Mouse (Mus musculus) lung, embryonic 16.5 days (tissue): ENCODE measurements around the gene Vash1. TPM values are rescaled to one million over a fixed set of nuclear protein-coding genes. Genes with fewer than 3 reads are reported as not detected.

ENCODE experiments used
- ATAC-seq: fragments of 200-750 bp; cut with Nextera tagmentation; 2 replicates; pipeline ENCODE4 v1.8.0; 2017; ENCODE audit warnings: low read depth, mild to moderate bottlenecking, moderate library complexity
- H3K27ac ChIP-seq: fragments of 300-500 bp; sonication (generic); 2 replicates; pipeline ENCODE4 v1.5.1; 2014; ENCODE audit warnings: mild to moderate bottlenecking, control low read depth, low read length
- H3K27me3 ChIP-seq: fragments of 300-500 bp; sonication (generic); 2 replicates; pipeline ENCODE4 v1.6.1; 2014; ENCODE audit warnings: low read depth, low read length, mixed read lengths; ENCODE audit not compliant: control insufficient read depth, insufficient read depth
- H3K36me3 ChIP-seq: fragments of 300-500 bp; sonication (generic); 2 replicates; pipeline ENCODE4 v1.6.1; 2014; ENCODE audit warnings: low read length; ENCODE audit not compliant: control insufficient read depth, insufficient read depth
- H3K4me1 ChIP-seq: fragments of 300-500 bp; sonication (generic); replicated peaks from 2 replicates; pipeline ENCODE4 v1.6.1; 2014; ENCODE audit warnings: low read length, mixed read lengths; ENCODE audit not compliant: control insufficient read depth, insufficient read depth
- H3K4me2 ChIP-seq: fragments of 300-500 bp; sonication (generic); 2 replicates; pipeline ENCODE4 v1.6.1; 2014; ENCODE audit warnings: low read depth, low read length, control low read depth
- H3K4me3 ChIP-seq: fragments of 300-500 bp; sonication (generic); 2 replicates; pipeline ENCODE4 v1.5.1; 2014; ENCODE audit warnings: mild to moderate bottlenecking, low read length, control low read depth
- H3K9ac ChIP-seq: fragments of 300-500 bp; sonication (generic); 2 replicates; pipeline ENCODE4 v1.6.1; 2014; ENCODE audit warnings: low read length, control low read depth
- H3K9me3 ChIP-seq: fragments of 300-500 bp; sonication (generic); 2 replicates; pipeline ENCODE4 v1.6.1; 2016; ENCODE audit warnings: low read length; ENCODE audit not compliant: control insufficient read depth
- WGBS: fragments of 180-500 bp; shearing (Covaris S2); extraction: QIAGEN DNeasy Blood & Tissue Kit; methylation state at CpG from one replicate; pipeline ENCODE4 v1.1.7; 2014; 5-methylcytosine and 5-hydroxymethylcytosine counted together
- polyA plus RNA-seq: library from polyadenylated mRNA; unstranded; fragments of >200 nt; fragmentation: Nextera tagmentation; extraction: Ambion mirVana; gene quantifications from 2 replicates; pipeline ENCODE4 v1.2.1, GENCODE M21; 2015

The Vash1 gene
- polyA plus RNA-seq: 9.7 and 10.0 TPM in 2 replicates

DNA sequence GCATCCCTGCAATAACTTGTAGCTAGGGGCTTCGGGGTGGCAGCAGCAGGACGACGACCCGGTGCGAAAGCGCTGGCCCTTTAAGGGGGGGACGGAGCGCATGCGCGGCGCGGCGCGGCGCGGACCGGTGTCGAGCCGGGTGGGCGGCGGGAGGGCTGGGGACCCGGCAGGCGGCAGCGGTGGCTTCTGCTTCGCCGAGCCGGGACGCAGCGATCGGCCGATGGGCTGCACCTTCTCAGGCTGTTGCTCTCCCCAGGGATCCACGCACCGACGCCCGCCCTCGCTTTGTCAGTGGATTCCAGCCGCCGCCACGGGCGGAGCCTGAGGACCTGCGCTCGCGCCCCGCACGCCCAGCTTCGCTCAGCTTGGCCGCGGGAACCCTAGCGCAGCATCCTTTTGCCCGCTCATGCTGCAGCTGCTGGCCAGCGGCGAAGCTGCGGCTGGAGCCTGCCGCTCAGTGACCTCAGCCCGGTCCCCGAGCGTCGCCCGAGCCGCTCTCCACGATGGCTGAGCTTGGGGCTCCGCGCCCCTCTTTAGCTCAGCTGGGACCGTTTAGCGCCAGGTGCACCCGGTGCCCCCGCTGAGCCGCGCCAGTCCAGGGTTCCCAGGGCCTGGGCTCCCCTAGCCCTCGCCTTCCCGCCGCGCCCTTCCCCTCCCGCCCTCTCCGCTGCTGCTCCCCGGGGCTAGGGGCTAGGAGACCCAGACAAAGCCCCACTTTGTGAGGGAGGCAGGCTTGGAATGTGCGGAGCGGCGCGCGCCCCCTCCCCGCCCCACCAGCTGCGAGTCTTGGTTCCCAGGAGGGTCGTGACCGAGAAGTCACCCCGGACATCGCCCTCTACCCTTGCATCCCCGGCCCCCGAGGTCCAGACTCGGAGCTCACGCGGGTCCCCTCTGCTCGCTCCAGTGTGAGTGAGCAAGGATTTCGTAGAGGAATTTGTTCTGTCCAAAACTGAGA lies at the start of gene Vash1:
TSS of gene Vash1 (plus strand) at position 110 of the 955 bp plus-strand sequence.
- Histone ChIP-seq H3K4me3 (peak within 1 kb of the TSS; percentile 84), H3K36me3 (no peaks in the 10 kb centered on the region), H3K4me2 (peak within 1 kb of the TSS; percentile 100), H3K9me3 (no peaks in the 10 kb centered on the region), H3K27me3 (no peaks in the 10 kb centered on the region), H3K27ac (peak within 1 kb of the TSS; percentile 55), H3K4me1 (no peaks in the 10 kb centered on the region; the same call in none of the 2 replicates), H3K9ac (peak within 1 kb of the TSS; percentile 78)
- under 1% methylated on average over 85 of the region's 94 CpGs for WGBS
- ATAC-seq: peak; percentile 79

DNA sequence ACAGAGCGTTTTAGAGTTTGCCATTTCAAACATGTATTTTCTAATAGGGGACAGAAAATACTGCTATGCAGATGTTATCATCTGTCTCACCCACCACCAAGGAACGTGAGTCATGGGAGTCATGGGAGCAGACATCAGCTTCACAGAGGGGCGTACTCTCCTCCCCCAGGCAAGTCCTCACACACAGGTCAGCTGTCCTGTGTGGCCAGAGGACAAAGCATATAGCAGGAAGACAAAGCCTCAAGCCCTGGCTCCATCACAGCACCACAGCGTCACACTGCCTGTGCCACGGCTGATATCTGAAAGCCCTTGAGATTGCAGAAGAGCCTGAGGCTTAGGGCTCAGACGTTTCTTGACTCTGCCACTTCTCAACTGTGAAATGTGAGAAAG lies 49.7 kb upstream of the Vash1 start:
- Histone ChIP-seq H3K9me3 (no peaks in the 10 kb centered on the region), H3K27ac (peak overlapping the region; percentile 73), H3K4me1 (peaks cover 17% of the 10 kb centered on the region), H3K9ac (no peak overlapping the region), H3K27me3 (no peaks in the 10 kb centered on the region), H3K36me3 (no peaks in the 10 kb centered on the region), H3K4me3 (no peak overlapping the region), H3K4me2 (no peak overlapping the region)
- peak; percentile 79 for ATAC-seq
- 10% methylated on average over 6 of the region's 6 CpGs for WGBS

DNA sequence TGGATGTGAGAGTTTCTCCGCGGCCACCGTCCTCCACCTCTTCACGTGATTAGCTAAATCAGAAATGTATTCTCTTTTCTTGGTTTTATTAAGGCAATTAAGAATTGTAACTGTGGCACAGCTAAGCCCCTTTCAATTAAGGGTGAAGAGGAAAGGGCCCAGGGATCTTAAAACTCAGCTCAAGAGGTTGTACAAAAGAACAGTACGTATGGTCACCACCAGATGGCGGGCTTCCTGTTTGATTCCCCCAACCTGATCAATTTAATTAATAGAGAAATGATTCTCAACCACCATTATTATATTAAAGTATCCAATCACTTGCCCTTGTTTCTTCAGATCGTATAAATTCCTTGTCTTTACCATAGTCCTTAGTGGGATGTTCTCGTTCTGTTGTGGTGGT lies 36.7 kb upstream of the Vash1 start:
- H3K9ac ChIP-seq: no peak overlapping the region
- 41% methylated on average over 8 of the region's 8 CpGs for WGBS
- ATAC-seq: no peak

DNA sequence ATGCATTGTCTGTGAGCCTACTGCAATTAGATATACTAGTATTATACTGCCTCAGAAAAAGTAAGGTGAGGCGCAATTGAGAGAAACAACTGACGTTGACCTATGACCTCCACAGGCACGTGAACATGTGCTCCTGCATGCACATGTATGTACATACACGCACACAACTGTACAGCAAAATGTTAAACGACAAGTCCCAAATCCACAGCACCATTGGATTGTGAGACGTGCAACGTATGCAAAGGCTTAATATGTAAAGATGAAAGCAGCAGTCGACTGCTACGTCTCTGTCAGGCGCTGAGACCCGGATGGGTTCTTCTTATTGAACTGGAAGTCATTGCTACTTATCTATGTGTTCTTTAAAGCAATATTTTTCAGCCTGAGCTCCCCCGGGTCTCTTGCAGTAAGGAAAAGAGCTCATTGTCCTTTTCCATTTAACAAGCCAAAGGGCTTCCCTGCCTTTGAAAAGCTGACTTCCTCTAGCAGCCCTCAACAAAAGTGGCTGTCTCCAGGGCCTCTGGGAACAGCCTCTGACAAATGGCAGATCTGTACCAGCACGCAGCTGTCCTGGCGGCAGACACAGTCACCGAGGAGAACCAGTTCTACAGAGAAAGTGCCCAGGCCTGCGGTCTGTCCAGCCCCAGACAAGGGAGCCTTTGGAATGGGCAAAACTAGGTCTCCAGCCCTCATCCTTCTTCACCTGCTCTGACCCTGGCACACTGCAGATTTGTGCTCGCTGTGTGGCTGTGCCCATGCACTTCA lies 33.8 kb upstream of the Vash1 start:
- ATAC-seq: no peak
- H3K4me1 ChIP-seq: no peaks in the 10 kb centered on the region
- no peaks in the 10 kb centered on the region for H3K9me3 ChIP-seq
- H3K4me3 ChIP-seq: no peak overlapping the region
- no peak overlapping the region for H3K4me2 ChIP-seq
- no peaks in the 10 kb centered on the region for H3K36me3 ChIP-seq
- no peak overlapping the region for H3K9ac ChIP-seq
- no peak overlapping the region for H3K27ac ChIP-seq
- 68% methylated on average over 17 of the region's 17 CpGs for WGBS
- H3K27me3 ChIP-seq: no peaks in the 10 kb centered on the region

More for the DNA sequence above, 36.7 kb upstream of the Vash1 start:
- Histone ChIP-seq H3K27me3 (no peaks in the 10 kb centered on the region), H3K4me1 (no peaks in the 10 kb centered on the region), H3K27ac (no peak overlapping the region), H3K9me3 (no peaks in the 10 kb centered on the region), H3K4me3 (no peak overlapping the region), H3K4me2 (no peak overlapping the region), H3K36me3 (no peaks in the 10 kb centered on the region)

DNA sequence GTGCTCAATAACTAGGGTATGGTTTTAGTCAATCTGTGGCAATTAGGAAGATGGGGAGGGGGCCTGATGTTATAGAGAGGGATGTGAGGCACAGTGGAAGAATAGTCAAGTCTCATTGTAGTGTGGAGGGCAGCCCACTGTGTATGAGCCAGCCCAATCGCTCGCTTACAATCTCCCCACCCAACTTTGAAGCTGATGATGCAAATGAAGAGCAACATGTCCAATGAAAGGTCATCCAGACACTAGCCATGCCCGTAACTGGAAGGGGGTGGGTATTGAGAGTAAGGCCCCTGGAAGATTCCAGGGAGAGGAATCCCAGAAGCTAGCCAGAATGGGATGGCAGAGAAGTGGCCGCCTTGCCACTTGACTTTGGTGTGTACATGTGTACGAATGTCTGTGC lies 33.0 kb upstream of the Vash1 start:
- 82% methylated on average over 5 of the region's 5 CpGs for WGBS
- H3K9ac ChIP-seq: no peak overlapping the region
- H3K4me2 ChIP-seq: no peak overlapping the region
- H3K27ac ChIP-seq: no peak overlapping the region
- no peaks in the 10 kb centered on the region for H3K36me3 ChIP-seq
- H3K4me1 ChIP-seq: no peaks in the 10 kb centered on the region
- no peaks in the 10 kb centered on the region for H3K27me3 ChIP-seq
- no peaks in the 10 kb centered on the region for H3K9me3 ChIP-seq
- no peak for ATAC-seq
- no peak overlapping the region for H3K4me3 ChIP-seq

DNA sequence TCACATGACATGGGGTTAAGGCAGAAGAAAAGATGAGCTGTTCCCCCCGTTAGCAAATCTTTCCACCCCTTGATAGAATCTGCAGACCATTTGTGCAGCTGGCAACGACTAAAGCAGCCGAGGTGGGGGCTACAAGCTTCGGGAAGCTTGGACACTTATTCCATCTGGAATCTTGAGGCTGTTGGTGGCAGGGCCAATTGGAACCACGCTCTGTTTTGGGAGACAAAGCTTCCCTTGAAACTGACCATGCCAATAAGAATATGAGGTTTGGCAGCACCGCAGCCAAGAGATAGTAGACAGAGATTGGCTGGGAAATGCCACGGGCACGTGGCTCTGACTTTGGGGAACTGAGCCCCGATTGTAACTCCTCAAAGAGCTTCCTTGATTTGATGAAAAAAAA lies 31.7 kb upstream of the Vash1 start:
- H3K4me2 ChIP-seq: no peak overlapping the region
- ATAC-seq: no peak
- H3K9ac ChIP-seq: no peak overlapping the region
- no peaks in the 10 kb centered on the region for H3K36me3 ChIP-seq
- no peak overlapping the region for H3K27ac ChIP-seq
- 56% methylated on average over 9 of the region's 9 CpGs for WGBS
- H3K9me3 ChIP-seq: no peaks in the 10 kb centered on the region
- no peak overlapping the region for H3K4me3 ChIP-seq
- peaks cover 2% of the 10 kb centered on the region; the same call in 1 of the 2 replicates for H3K4me1 ChIP-seq
- H3K27me3 ChIP-seq: no peaks in the 10 kb centered on the region

DNA sequence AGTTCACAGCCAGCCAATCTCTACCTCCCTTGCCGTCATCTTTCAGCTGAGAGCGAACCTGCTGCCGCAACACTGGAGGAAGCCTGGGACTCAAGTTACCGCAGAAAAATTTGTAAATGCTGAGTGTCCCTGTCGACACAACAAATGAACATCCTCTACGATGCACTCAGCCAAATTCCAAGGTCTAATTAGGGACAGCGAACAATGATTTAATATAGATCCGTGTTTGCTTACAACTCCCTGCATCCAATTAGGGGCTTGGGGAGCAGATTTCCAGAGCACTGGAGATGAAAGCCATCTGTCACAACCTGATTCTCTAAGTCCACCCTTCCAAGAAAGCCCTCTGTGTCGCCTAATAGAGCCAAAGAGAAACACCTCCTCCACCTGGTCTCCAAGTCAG lies 31.2 kb upstream of the Vash1 start:
- Histone ChIP-seq H3K9ac (no peak overlapping the region), H3K4me1 (peaks cover 6% of the 10 kb centered on the region), H3K4me2 (no peak overlapping the region), H3K36me3 (no peaks in the 10 kb centered on the region), H3K27me3 (no peaks in the 10 kb centered on the region), H3K9me3 (no peaks in the 10 kb centered on the region), H3K27ac (no peak overlapping the region), H3K4me3 (no peak overlapping the region)
- WGBS: 53% methylated on average over 9 of the region's 9 CpGs
- no peak for ATAC-seq

DNA sequence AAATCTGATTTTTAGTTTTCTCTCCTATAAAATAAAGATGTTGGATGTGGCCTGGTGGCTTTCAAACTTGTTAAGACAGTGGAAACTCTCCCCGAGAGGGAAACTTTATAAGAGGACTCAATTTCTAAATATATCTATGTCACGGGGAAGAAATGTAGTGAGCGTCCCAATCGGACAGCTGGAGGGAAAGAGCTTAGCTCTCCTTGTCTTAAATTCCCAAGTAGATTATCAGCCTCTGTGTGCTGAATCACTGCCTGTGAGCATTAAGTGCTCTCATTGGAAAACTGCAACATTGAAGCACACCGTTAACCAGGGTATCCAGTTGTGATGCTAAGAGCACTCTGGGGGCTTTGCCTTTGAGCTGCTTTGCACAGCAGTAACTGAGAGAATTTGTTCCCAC lies 30.8 kb upstream of the Vash1 start:
- no peak overlapping the region for H3K27ac ChIP-seq
- H3K9me3 ChIP-seq: no peaks in the 10 kb centered on the region
- H3K4me1 ChIP-seq: peaks cover 10% of the 10 kb centered on the region
- no peak overlapping the region for H3K9ac ChIP-seq
- no peak overlapping the region for H3K4me3 ChIP-seq
- no peaks in the 10 kb centered on the region for H3K36me3 ChIP-seq
- H3K4me2 ChIP-seq: no peak overlapping the region
- no peak for ATAC-seq
- H3K27me3 ChIP-seq: no peaks in the 10 kb centered on the region
- WGBS: 75% methylated on average over 5 of the region's 5 CpGs

DNA sequence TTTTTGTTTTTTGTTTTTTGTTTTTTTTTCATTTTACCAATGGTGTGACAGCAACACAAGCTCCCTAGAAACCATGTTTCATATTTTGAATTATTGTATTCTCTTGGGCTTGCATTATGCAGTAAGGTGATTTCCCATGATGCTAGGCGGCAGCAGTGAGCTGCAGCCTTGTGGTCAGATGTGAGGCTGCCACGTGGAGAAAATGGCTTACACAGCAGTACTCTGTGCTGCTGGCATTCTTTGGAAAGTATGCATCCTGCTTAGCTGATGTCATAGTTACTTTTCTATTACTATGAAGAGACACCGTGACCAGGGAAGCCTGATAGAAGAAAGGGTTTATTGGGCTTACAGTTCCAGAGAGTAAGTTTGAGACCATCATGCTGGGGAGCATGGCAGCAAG lies 30.0 kb upstream of the Vash1 start:
- H3K4me3 ChIP-seq: no peak overlapping the region
- no peaks in the 10 kb centered on the region for H3K27me3 ChIP-seq
- no peaks in the 10 kb centered on the region for H3K36me3 ChIP-seq
- 67% methylated on average over 3 of the region's 3 CpGs for WGBS
- H3K4me2 ChIP-seq: no peak overlapping the region
- peaks cover 12% of the 10 kb centered on the region for H3K4me1 ChIP-seq
- no peak overlapping the region for H3K27ac ChIP-seq
- no peak for ATAC-seq
- no peak overlapping the region for H3K9ac ChIP-seq
- no peaks in the 10 kb centered on the region for H3K9me3 ChIP-seq
